ENCODE assay signal across 28 mouse cellular contexts in genomic region chr10:111339296-111339695, GRCm38 (mm10). TPM values are rescaled to one million over a fixed set of nuclear protein-coding genes. Genes with fewer than 3 reads are reported as not detected.
DNase-seq lines count a peak whose midpoint lies in the region; ATAC-seq and TF ChIP-seq lines count a peak whose summit lies in the region.
"Had no signal": no experiment of that assay in that cellular context is flagged by ENCODE, and none has a peak within 500 bp of the region (broad histone marks: within the 10 kb centered on the region; RNA-seq: fewer than 3 reads in every experiment).

No protein-coding gene starts in this region.

- WGBS in liver, adult 2 months = 79% methylated on average over 11 of the region's 11 CpGs
- WGBS in liver, embryonic 11.5 days = 74% methylated on average over 11 of the region's 11 CpGs

- H3K9ac ChIP-seq in liver, adult 2 months (ENCODE audit: low read depth, low read length) = no peak overlapping the region
- H3K9ac ChIP-seq in liver, embryonic 11.5 days (ENCODE audit: low read depth, low read length) = no peak overlapping the region
- H3K9ac ChIP-seq: embryonic facial prominence, embryonic 15.5 days; forebrain, embryonic 12.5 days; forebrain, postnatal 0 days; heart, embryonic 15.5 days; liver, embryonic 14.5 days; lung, embryonic 14.5 days; midbrain, embryonic 15.5 days had no signal

- H3K27ac ChIP-seq in liver, adult 2 months (replicated peaks; ENCODE audit: insufficient read depth, low read depth, low read length) = no peak overlapping the region
- no peak overlapping the region for H3K27ac ChIP-seq in liver, embryonic 11.5 days (ENCODE audit: low read depth, low read length)
- H3K27ac ChIP-seq in brown adipose tissue, adult 24 weeks (replicated peaks; ENCODE audit: low read depth, low read length) = peak overlapping the region; percentile 76
- H3K27ac ChIP-seq: embryonic facial prominence, embryonic 10.5 days; embryonic facial prominence, embryonic 15.5 days; forebrain, embryonic 12.5 days; heart, embryonic 10.5 days; heart, embryonic 15.5 days; layer of hippocampus, adult 2 months; liver, embryonic 14.5 days; midbrain, embryonic 15.5 days had no signal

- no peak for TF ChIP-seq POLR2A in liver, adult 2 months (IDR thresholded peaks at IDR 0.05; ENCODE audit: extremely low read depth, insufficient read depth, low read length)

- H3K27me3 ChIP-seq in liver, adult 2 months (ENCODE audit: control insufficient read depth, insufficient read depth, low read length) = no peaks in the 10 kb centered on the region
- H3K27me3 ChIP-seq in liver, embryonic 11.5 days (replicated peaks; ENCODE audit: control insufficient read depth, insufficient read depth, low read length) = no peaks in the 10 kb centered on the region
- H3K27me3 ChIP-seq: CH12.LX; embryonic facial prominence, embryonic 15.5 days; forebrain, embryonic 12.5 days; heart, embryonic 15.5 days; midbrain, embryonic 15.5 days; Patski had no signal

- no peak for TF ChIP-seq CTCF in liver, adult 2 months (IDR thresholded peaks at IDR 0.05; ENCODE audit: low read depth, low read length)

- H3K4me2 ChIP-seq in liver, embryonic 11.5 days = no peak overlapping the region
- H3K4me2 ChIP-seq: embryonic facial prominence, embryonic 15.5 days; forebrain, embryonic 12.5 days; heart, embryonic 15.5 days; lung, embryonic 14.5 days; midbrain, embryonic 15.5 days had no signal

- H3K4me3 ChIP-seq in liver, adult 2 months (ENCODE audit: insufficient read depth, low read depth, low read length) = no peak overlapping the region
- no peak overlapping the region for H3K4me3 ChIP-seq in liver, embryonic 11.5 days (ENCODE audit: low read depth, low read length)
- no peak overlapping the region for H3K4me3 ChIP-seq in brown adipose tissue, adult 24 weeks (ENCODE audit: insufficient read depth, low read depth, low read length)
- H3K4me3 ChIP-seq: embryonic facial prominence, embryonic 10.5 days; embryonic facial prominence, embryonic 15.5 days; forebrain, embryonic 12.5 days; heart, embryonic 10.5 days; heart, embryonic 15.5 days; layer of hippocampus, adult 2 months; midbrain, embryonic 15.5 days had no signal

- no peaks in the 10 kb centered on the region for H3K79me2 ChIP-seq in liver, adult 2 months (ENCODE audit: control insufficient read depth, insufficient read depth, low read length)

- H3K9me3 ChIP-seq in liver, embryonic 11.5 days (ENCODE audit: control insufficient read depth, low read length) = no peaks in the 10 kb centered on the region
- H3K9me3 ChIP-seq: embryonic facial prominence, embryonic 10.5 days; embryonic facial prominence, embryonic 15.5 days; forebrain, embryonic 12.5 days; heart, embryonic 10.5 days; heart, embryonic 15.5 days; midbrain, embryonic 15.5 days had no signal

- H3K36me3 ChIP-seq in liver, adult 2 months (ENCODE audit: control insufficient read depth, insufficient read depth, low read length) = no peaks in the 10 kb centered on the region
- H3K36me3 ChIP-seq in liver, embryonic 11.5 days (ENCODE audit: control insufficient read depth, insufficient read depth, low read length) = no peaks in the 10 kb centered on the region
- H3K36me3 ChIP-seq: embryonic facial prominence, embryonic 10.5 days; embryonic facial prominence, embryonic 15.5 days; forebrain, embryonic 12.5 days; heart, embryonic 10.5 days; heart, embryonic 15.5 days; midbrain, embryonic 15.5 days had no signal

- peak; percentile 26 for DNase-seq in adrenal gland, postnatal 14 days
- DNase-seq in adrenal gland, postnatal 10 days = no peak
- DNase-seq in liver, adult 2 months (ENCODE audit: extremely low read depth, low read depth, low spot score) = peak; percentile 49
- DNase-seq in liver, embryonic 11.5 days (ENCODE audit: low spot score) = no peak
- peak; percentile 34 for DNase-seq in MN1 (ENCODE audit: low spot score)
- no peak for DNase-seq in right cerebral cortex, postnatal 25 days
- no peak for DNase-seq in layer of hippocampus, postnatal 10 days (ENCODE audit: low spot score in 2 of 2)
- DNase-seq: cerebellum, adult 18-20 months; cerebellum, postnatal 25 days; forebrain, postnatal 0 days; gastrocnemius, postnatal 10 days; kidney, adult 8-10 months; left cerebral cortex, postnatal 4 days; lung, embryonic 14.5 days; thymus, adult 2 months; thymus, postnatal 36 days had no signal

- H3K4me1 ChIP-seq in liver, adult 2 months (ENCODE audit: control insufficient read depth, insufficient read depth, low read length) = peaks cover 4% of the 10 kb centered on the region
- H3K4me1 ChIP-seq in liver, embryonic 11.5 days (replicated peaks; ENCODE audit: control insufficient read depth, insufficient read depth, low read length) = no peaks in the 10 kb centered on the region
- peaks cover 8% of the 10 kb centered on the region; the same call in 1 of the 2 replicates for H3K4me1 ChIP-seq in brown adipose tissue, adult 24 weeks (ENCODE audit: control insufficient read depth, insufficient read depth, insufficient read length, low read length)

- ATAC-seq in liver, embryonic 11.5 days (replicated peaks; ENCODE audit: low FRiP score) = no peak
- ATAC-seq: forebrain, postnatal 0 days; hindbrain, embryonic 16.5 days; midbrain, embryonic 15.5 days; Patski had no signal

RNA-seq across cellular contexts. Expression of gene Bbs10, which starts 40.8 kb away (rescaled TPM):
- total RNA-seq in adrenal gland, postnatal 14 days (2021) = 4.2 and 6.0 TPM in 2 replicates
- total RNA-seq in adrenal gland, postnatal 10 days (2021) = 1 to 10 TPM; 3.4 to 6.1 TPM
- total RNA-seq in liver, adult 2 months (2014; rRNA removed) = 5.2 and 6.2 TPM in 2 replicates
- polyA plus RNA-seq in liver, adult 2 months (2012; rRNA removed) = 1.3 and 1.6 TPM in 2 replicates
- polyA plus RNA-seq in liver, embryonic 11.5 days (2014; fragmentation: Nextera tagmentation; extraction: Ambion mirVana) = 3.1 and 4.3 TPM in 2 replicates
- 1.9 and 2.1 TPM in 2 replicates for polyA plus RNA-seq in brown adipose tissue, adult 24 weeks (2012; ENCODE audit: insufficient read depth, insufficient read length, missing spikeins)
- total RNA-seq in layer of hippocampus, postnatal 10 days (2021) = 1 to 10 TPM; 3.8 to 4.2 TPM

Comparison
In these comparisons a context has a peak if more than half of its experiments do, and no peak if none do; other contexts are left out.
1. DNase-seq: peak in adrenal gland, postnatal 14 days (single experiment), liver, adult 2 months (single experiment) and MN1 (single experiment); none in adrenal gland, postnatal 10 days (single experiment), liver, embryonic 11.5 days (single experiment), right cerebral cortex, postnatal 25 days (single experiment) and layer of hippocampus, postnatal 10 days (0 of 2).